Mouse (Mus musculus) right cerebral cortex, postnatal 25 days (tissue): Measurements from ENCODE around the gene Tm4sf4.
A peak's percentile ranks its signal among the peaks of the same experiment; 100 is the strongest.

Experiments used
- DNase-seq: peaks from one replicate; pipeline ENCODE4 v3.0.0; 2022

The Tm4sf4 gene

DNA sequence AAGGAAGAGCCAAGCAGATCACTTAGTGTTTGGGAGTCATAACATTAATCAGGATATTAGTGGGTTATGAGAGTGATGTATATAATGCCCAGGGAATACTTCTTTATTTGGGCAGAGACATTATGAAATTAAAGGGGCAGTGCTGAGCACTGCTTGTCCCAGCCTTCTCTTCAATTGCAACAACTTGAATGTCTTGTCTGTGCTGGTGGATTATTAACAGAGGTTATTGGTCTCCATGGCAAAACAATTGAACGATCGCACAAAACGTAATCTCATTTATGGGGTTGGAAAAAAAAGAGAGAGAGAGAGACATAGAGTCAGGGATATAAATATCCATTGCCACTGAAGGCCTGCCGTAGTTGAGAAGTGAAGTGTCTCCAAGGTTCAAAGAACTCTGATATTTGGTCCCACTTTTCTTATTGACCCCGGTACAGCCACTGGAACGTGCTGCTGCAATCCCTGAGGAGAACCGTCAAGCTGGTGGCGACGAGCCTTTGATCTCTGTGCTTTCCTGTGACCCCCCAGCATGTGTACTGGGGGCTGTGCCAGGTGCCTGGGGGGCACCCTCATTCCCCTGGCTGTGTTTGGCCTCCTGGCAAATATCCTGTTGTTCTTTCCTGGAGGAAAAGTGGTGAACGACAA lies at the start of gene Tm4sf4:
TSS of gene Tm4sf4 (plus strand) at position 226 of the 642 bp plus-strand sequence.
- DNase-seq: no peak

GRCm38 (mm10) chr3:57386423-57386822 lies 38.7 kb upstream of the Tm4sf4 start:
- DNase-seq: no peak

- no peak for DNase-seq
Observed at GRCm38 (mm10) chr3:57386895-57387294, 38.2 kb upstream of the Tm4sf4 start.

DNA sequence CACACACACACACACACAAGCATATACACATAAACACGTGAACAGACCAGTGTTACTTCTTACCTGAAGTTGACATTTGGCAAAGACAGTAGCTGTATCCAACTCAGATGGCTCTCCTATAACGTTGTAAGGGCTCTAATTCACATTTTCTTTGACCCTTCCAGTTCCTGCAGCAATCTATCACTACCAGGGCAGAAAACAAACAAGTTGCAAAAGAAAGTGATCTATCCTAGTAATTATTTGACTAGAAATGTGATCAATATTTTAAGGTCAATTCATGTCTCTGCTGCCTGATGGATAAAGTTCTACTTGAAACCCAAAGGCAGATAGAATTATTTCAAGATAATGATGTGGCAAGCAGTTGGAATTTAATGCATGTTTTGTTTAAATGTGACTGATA lies 37.5 kb upstream of the Tm4sf4 start:
- no peak for DNase-seq

- DNase-seq: no peak
Observed at GRCm38 (mm10) chr3:57411535-57411934, 13.6 kb upstream of the Tm4sf4 start.

DNA sequence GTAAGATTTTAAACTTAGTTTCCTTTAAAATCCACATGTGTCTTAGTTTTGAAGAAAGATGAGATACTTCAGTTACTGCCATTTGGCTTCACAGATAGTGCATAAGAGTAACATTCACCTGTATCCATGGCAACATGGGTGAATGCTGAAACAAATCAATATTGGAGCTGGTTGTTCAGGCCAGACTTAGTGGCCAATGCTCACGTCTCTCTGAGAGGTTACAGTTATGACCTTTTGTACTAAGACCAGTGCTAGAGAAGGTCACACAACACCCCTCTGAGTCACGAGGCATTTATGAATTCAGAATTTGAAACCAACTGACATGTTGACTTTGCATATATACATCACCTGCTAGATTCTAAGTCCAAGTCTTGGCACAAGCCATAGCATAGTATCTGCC lies 4.9 kb upstream of the Tm4sf4 start:
- no peak for DNase-seq

- DNase-seq: no peak
Observed at GRCm38 (mm10) chr3:57420660-57421059, 4.5 kb upstream of the Tm4sf4 start.

DNA sequence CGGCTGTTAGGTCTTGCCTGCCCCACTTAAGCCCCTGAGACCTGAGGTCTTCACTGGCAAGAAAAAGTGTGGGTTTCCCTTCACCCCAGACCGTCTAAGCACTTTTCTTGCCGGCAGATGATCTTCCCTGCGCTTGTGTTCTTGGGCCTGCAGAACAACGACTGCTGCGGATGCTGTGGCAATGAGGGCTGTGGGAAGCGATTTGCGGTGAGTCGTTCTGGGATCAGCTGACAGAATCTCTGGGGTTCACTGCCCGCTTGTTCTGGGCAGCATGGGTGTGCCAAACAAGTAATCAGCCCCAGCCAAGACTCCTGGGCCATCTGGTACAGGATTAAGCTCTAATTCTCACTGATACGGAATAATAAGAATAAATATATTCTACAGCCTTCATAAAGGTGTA lies 1.2 kb downstream of the Tm4sf4 start:
- DNase-seq: no peak

- no peak for DNase-seq
Observed at GRCm38 (mm10) chr3:57428682-57429464, 3.8 kb downstream of the Tm4sf4 start.

GRCm38 (mm10) chr3:57429486-57429885 lies 4.4 kb downstream of the Tm4sf4 start:
- no peak for DNase-seq

DNA sequence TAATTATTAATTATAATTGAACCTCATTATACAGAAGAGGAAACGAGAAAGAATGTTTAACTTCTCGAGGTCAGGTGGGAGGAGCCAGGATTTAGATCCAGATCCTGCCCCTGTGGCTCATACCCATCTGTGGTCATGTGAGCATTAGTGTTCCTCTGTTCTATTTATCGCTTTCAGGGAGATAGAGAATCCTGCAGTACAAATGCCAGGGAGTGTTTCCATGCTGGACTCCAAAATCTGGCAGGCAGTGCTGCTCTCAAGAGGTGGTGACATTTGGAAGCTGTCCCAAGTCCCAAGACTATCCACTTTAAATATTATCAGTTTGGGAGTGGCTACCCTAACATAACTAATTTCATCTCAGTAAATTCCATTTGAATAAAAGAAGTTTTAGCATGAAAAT lies 6.6 kb downstream of the Tm4sf4 start:
- no peak for DNase-seq

DNA sequence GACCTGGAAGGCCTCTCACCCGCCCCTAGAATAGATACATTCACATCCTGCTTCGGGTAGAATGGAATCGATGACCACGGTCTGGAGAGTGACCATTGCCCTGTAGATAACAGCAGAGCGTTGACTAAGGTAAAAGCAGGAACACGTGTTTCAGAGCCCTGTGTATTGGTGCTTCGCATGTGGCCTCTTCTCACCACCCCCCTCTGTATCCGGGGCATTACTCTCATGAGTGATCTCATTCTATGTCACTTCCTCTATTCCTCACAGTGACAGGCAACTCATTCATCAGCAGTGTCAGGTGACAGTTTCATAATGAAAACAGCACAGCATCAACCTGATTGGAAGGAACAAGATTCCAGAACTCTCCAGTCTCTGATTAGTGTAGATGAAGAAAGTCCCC lies 10.2 kb downstream of the Tm4sf4 start:
- DNase-seq: no peak

DNA sequence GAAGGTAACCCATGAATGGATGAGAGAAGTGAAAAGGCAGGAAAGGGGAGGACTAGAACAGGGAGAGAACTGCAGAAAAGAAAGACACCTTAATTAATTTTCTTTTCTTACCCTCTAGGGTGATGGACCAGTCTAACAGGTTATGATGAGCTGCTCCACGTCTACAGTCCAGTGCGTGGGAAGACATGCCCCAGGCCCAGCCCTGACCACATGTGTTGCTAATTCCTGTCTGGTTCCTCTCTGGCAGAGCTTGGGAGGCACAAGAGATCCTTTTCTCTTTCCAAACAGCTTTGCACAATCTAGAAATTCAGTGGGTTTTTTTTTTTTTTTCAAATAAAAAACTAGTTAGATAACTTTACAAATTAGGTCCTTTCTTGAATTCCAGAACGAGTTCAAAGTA lies 15.8 kb downstream of the Tm4sf4 start:
- no peak for DNase-seq

GRCm38 (mm10) chr3:57445706-57446105 lies 20.6 kb downstream of the Tm4sf4 start:
- no peak for DNase-seq

GRCm38 (mm10) chr3:57447889-57448288 lies 22.8 kb downstream of the Tm4sf4 start:
- no peak for DNase-seq

DNA sequence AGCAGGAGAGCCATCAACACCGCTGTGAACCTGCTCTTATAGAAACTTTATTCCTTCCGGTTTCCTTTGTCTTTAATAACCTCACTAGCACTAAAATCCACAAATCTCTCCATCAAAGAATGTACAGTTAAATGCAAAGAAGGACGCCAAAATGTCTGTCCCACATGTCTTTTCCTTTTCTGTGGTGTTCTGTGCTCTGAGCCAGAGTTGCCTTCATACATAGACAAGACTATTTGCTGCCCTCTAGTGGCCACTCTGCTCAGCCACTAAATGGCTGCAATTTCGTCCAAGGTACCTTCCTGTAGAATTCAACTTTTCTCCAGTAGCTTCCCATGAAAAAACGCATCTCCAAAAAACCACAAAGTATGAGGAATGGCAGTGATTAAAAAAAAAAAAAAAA lies 23.3 kb downstream of the Tm4sf4 start:
- DNase-seq: peak; percentile 45

GRCm38 (mm10) chr3:57458652-57459051 lies 33.5 kb downstream of the Tm4sf4 start:
- no peak for DNase-seq

DNA sequence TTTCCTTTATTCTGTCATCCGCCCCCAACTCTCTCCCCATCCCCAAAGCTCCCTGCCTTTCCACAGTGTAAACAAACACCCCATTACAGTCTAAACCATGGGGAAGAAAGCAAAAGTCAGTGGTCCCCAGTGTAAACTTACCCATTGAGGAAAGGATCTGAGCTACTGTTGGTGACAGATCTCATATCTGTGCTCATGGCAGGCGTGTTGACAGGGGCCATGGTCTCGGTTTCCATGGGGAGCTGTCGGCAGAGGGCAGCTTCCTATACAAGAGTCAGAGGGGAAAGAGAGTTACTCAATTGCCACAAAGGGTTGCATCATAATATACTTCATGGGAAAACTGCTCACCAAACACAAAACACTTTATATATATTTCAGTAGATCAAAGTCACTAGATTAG lies 38.2 kb downstream of the Tm4sf4 start:
- DNase-seq: no peak

GRCm38 (mm10) chr3:57466289-57466688 lies 41.2 kb downstream of the Tm4sf4 start:
- no peak for DNase-seq

DNA sequence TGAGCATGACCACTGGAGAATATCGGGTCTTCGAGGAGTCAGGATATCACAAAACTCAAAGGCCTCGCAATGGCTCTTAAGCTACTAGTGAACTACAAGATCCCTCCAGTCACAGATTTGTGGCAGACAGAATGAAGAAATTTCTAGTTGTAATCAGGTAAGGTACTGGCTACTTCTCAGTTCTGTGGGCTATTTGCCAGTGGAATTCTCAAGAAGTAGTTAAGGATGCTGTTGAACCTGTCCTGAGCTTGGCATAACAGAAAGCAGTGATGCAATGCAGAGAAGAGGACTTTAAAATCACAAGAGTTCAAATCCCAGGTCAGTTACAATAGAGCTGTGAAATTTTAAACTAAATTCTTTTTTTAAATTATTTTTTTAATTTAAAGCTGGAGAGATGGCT lies 44.2 kb downstream of the Tm4sf4 start:
- DNase-seq: no peak

GRCm38 (mm10) chr3:57470326-57470725 lies 45.2 kb downstream of the Tm4sf4 start:
- no peak for DNase-seq

DNA sequence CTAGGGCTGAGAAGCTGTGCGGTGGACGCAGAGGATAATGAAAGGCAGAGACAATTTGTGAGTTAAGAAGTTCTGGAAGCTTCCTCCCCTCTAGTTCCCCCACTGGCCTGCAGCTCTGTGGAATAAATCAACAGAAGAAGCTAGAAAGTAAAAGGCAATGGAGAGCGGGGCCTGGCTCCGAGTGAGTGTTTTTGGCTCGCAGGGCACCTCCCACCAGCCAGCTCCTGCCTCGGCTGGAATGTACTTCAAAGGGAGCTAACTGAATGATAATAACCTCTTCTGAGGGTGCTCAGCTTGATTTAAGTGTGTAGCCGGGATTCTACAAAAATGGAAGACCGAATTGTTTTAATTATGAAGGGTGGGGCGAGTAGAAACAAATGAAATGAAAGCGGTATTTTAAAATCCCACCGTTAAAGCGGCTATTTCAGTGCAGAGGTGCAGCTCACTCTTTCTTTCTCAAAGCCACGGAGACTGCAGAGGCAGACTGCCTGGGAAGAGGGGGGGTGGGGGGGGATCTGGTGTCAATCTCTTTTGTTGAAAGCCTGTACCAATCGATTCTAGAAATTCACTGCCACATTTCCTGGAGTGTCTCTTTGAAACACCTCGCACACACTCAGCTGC lies 46.0 kb downstream of the Tm4sf4 start:
- peak; percentile 8 for DNase-seq

DNA sequence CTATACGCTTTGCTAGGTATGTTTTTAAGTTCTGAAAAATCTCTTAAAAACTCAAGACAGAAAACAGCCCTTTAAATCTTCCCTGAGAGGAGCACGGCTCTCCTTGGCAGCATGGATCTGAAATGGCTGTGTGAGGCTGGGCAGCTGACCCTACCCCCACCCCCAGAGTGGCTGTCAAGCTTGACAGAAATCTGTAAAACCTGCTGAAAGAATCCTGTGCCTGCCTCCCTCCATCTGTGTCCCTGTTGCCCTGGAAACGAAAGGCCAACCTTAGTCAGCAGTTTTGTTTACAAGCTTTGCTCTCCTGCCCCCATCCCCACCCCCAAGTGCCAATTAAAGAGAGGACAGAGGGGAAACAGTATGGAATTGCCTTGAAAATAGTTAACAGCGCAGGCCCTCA lies 47.3 kb downstream of the Tm4sf4 start:
- no peak for DNase-seq

DNA sequence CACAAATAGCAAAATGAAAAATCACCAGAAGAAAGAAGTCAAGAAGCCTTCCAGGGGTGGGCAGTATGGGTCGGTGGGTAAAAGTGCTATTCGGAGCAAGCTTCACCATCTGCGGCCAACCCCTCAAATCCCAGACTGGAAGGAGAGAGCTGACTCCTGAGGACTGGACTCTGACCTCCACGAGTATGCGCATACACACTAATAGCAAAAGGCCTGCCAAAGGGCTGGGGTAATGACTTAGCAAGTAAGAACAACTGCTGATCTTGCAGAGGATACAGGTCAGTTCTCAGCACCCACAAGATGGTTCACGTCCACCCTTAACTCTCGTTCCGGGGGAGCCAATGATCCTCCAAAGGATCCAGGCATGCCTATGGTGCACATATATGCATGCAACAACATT lies 49.3 kb downstream of the Tm4sf4 start:
- DNase-seq: no peak
